Mouse (Mus musculus): ENCODE data around the gene Ssh2.

Ssh2 gene

DNA sequence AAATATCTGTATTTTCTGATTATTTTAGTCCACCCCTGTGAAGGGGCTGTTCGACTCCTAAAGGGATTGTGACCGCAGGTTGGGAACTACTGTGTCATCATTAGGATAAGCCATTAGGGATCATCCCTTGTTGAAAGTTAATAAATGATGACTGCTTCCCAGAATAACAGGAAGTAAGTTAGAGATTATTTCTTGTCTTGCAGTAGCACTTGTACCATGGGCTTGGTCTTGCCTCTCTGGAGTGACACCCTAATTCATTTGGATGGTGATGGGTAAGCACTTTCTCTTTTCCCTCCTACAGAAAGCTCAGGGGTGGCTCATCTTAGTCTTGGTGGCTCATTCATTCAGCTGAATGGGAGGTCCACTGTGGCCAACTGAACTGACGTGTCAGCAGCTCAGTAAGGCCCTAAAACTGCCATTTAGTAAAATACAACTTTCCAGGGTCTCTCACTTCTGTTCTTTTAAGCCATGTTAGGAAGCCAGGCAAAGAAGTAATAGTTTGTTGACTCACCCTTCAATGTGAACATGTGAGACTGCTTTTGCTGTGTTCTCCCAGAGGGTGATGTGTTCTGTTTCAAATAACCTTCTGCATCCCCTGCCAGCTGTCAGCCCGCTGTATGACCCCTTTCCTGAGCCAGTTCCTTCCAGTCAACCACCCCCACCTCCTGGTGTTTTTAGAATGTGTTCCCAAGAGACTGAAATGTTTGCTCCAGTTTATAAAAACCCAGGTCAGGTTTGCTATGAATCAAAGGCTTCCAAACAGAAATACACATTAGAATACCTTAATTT, 200.3 kb downstream of the Ssh2 start:
- DNase-seq: no peak

DNA sequence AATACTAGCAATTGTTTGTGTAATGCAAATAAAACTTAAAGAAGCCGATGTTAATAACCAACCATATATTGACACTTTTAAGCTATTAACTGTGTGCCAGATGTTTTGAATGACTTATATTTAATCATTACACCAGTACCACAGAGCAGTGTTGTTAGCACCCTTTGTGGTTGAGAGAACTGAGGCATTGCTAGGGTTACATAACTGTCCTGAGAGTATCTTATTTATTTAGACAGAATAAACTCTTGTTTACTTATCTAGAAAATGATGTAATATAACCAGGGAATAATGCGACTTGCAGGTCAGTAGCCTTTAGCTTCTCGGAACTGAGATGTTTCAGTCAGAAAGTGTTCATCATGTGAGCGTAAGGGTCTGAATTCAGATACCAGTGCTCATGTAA, 201.9 kb downstream of the Ssh2 start:
- DNase-seq: no peak

DNA sequence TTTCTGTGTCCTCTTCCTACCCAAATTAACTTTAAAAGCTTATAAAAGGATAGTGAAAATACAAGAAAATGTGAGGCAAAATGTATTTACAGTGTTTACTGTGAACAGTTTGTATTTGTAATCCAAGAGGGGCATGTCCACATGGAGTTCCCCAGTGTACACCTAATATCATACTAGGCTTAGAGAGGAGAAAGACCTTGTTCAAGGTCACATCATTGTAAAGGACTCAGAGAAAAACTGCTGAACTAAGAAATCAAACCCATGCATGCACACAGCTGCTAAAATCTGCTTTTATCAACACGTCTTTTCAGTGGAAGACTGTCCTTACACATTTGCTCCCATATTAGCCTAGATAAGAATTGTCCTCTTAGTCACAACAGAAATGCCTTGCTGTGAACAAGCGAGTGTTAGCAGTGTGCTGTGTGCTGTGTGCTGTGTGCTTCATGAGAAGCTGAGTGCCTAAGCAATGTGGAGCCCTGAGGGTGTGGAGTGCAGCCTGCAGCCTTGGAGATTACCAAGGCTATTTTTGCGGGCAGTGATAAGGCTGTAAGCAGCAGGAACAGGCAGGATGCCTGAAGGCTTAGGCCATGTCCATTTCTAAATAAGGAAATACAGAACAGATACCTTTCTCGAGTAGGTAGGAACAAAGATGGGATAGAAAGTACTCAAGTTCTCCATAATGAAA, 207.2 kb downstream of the Ssh2 start:
- no peak for DNase-seq

DNA sequence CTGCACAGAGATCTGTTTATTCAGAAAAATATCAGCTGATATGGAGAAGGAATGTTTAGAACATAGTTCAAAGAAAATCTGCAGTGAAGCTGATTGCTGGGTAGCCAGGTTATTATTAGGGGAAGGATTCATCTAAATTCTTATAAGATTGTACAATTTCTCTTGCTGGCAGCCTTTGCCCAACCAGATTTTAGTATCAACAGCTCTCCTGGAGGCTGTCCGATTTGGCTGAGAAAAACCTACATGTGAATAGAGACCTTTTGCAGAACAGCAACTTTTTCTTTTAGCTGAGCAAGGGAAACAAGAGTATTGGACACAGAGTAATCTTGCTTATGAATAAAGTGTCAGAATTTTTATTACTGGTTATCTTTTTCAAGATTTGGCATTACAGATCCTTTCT, 212.4 kb downstream of the Ssh2 start:
- no peak for DNase-seq

DNA sequence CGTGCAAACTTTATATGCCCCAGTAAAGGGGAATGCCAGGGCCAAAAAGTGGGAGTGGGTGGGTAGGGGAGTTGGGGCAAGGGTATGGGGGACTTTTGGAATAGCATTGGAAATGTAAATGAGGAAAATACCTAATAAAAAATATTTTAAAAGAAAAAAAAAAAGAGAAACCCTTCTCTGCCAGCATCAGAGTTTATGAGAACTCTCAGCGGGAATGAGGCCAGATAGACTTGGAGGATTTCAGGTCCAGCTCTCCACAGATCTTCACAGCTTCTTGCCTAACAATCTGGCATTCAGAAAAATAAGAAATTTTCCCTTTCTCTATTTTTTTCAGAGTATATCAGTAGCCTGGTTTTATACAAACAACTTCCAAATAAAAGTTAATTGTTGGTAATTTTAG, 220.9 kb downstream of the Ssh2 start:
- DNase-seq: no peak

DNA sequence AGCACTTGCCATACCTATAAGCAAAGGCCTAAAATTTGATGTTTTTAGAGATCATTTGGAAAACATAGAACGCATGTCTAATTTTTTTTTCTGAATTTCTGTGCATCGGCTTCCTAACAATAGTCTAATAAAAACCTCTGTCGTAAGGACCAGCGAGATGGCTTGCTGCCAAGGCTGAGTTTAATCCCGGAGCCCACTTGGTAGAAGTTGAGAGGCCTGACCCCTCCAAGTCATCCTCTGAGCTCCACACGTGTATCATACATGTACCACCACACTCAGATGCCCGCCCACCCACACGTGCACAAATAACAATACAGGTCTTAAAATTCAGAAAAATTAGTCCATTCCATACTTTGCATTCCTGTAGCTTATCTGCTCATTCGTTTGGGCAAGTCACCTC, 224.0 kb downstream of the Ssh2 start:
- no peak for DNase-seq

DNA sequence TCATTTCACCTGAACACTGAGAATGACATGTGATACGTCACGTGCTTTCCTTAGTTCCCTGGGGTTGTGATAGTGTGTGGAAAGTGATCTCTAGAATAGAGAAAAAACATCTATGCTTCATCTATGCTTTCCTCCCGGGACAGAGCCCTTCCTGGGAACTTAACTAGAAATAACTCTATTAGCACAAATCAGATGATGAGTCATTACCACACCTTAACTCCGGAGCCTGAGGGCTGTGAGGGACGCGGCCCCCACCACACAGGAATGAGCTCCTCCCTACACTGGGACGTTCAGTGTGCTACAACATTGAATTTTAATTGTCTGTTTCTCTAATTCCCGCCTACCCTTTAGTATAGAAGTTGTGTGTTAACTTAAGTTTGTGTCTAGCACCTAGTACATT, 224.9 kb downstream of the Ssh2 start:
- DNase-seq: no peak

DNA sequence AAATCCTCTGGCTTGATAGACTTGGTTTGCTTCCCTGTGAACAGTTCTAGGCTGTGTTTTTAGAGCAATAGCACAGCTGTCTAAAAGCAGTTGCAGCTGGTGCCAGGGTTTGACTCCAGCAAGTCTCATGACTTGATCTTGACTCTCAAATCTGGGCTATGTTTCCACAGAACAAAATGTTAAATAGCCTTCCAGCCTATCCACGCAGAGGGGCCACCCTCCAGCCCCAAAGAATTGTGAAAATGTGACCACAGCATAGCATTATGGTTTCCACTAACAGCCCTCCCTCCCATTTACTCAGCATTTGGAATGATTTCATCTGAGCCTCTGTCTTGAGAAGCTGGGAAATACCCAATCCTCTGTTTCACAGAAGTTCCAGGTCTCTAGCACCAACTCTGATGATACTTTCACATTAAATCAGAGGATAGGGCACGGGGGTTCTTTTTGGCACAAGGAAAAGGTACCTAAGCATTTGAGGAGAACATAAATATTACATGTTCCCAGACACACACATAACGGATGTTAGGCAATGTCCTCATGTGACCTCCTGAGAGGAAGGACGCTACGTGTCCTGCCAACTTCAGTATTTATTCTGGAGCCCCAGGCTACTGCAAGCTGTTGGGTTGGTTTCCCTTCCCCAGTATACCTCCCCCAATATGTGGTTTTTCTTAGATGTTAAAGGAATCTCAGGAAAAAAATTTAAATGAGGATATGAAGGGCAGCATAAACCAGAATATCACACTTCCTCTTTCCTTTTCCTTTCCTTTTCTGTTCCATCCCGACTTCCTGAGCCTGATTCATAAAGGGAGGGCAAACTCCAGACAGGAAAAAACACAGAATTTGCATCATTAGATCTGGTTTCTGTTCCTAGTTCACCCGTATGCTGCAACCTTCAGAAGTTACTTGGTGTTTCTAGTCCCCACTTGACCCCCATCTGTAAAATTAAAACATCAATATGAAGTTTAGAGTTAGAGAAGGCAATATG, 226.4 kb downstream of the Ssh2 start:
- no peak for DNase-seq

DNA sequence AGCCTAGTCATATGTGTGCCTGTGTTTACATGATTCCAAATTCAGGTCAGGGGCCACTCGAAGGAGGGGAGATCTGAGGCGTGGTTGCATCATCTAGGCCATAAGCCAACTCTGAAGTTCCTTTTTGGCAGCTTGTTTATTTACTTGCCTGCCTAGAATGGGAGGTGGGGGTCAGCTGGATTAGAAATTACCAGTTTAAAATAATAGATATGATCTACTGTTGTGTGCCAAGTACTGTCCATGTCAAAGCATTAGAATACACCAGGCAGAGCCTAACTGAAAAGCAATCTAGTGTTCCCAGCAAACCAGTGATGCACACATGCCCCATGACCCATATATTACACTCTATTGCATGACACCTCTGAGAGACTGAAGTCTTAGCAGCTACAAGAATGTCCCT, 228.9 kb downstream of the Ssh2 start:
- no peak for DNase-seq

DNA sequence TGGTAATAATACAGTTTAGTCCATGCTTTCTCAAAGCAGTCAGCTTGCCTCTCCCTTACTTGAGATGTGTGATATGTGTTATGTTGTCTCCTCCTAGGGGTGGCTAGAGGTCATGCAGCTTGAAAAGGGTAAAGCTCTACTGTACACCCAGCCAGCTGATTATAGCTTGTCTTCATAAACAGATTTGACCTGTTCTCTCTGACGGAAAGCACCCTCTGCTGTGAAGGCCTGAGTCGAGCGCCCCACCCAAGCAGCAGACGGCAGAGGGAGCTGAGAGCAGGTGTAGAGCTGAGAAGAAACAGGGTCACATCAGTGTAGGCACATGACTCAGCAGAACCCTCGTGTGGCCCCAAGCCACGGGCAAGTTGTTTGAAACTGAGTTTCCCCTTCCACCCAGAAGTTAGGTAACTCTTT, 230.5 kb downstream of the Ssh2 start:
- DNase-seq: peak; percentile 83

DNA sequence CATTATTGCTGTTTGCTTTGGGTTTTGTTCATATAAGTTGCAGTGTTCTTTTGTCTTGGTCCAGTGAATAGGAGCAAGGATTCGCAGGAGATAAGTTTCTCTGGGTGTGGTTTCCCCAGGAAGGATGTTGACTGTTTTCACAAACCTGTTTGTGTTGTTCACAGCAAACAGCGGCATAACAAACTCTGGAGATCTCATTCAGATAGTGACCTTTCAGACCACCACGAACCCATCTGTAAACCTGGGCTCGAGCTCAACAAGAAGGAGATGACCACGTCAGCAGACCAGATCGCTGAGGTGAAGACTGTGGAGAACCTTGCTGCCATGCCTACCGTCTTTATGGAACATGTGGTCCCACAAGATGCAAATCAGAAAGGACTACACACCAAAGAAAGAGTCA, 233.1 kb downstream of the Ssh2 start:
- no peak for DNase-seq

DNA sequence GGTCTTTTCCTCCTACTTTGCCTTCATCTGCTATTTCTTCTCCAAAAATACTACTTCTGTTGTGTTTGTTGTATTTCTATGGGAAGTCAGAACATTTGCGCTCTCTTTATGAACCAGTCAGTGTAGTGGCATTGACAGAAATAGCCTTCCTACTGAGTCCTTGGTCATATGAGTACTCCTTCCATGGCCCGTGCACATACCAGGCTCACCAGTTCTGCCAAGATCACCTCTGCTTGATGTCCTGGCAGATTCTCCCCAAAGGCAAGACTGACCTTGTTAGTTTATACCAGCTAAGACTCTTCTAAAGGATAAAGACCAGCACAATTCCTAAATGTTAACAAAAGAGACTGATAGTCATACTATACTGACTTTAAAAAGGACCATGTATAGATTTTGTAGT, 235.6 kb downstream of the Ssh2 start:
- DNase-seq: no peak

DNA sequence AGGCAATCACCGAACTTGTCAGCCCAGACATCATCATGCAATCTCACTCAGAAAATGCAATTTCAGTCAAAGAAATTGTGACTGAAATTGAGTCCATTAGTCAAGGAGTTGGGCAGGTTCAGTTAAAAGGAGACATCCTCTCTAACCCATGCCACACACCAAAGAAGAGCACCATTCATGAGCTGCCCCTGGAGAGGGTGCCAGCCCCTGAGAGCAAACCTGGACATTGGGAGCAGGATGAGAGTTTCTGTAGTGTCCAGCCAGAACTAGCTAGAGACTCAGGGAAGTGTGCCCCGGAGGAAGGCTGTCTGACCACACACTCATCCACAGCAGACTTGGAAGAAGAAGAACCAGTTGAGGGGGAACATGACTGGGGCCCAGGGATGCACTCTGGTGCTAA, 237.3 kb downstream of the Ssh2 start:
- no peak for DNase-seq

DNA sequence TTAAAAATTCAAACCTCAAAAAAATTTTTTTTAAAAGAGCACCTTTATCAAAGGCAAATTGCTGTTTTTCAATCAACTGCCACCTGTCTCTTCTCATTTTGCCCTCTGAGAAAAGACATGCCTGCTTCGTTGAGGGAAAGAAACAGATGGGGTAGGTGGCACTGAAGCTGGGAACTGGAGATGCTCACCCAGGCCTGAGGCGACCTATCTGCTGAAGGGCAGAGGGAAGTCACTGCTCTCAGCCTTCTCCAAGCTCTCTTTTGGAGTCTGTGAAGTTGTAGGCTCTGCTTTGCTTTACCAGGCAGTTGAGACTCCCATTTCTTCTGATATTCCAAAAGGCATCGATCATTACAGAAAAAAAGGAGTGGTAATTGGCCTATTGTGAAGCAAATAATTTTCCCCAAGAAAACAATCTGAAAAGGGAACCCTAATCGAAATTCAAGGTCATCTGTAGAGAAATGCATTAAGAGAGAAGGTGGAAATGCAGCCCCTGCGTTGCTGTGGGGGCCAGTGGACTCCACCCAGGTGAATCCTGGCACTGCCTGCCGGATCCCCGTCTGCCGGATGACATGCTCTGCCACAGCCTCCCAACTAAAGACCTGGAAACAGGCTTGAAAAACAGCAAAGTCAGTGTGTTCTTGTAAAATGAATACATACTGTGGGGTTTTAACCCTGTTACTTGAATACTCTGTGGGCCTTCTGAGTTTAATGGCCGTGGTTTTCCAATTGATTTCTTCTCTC, 239.9 kb downstream of the Ssh2 start:
- DNase-seq: no peak

DNA sequence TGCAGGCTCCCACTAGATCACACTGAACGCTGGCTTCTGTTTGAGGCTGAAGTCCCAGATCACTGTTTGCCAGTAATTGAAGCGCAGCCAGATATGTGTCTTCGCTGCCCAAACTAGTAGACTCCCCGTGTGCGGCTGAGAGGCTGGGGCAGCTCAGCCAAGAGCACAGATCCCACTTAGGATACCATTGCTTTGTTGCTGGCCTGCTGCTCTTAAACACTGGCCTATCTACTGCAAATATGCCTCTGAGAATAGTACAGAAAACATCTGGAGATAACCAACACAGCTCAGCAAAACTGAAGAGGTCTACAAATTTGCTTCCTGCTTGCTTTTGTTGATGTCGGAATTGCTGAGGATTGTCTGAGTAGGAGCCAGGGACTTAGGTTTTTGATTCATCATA, 240.8 kb downstream of the Ssh2 start:
- DNase-seq: no peak

DNA sequence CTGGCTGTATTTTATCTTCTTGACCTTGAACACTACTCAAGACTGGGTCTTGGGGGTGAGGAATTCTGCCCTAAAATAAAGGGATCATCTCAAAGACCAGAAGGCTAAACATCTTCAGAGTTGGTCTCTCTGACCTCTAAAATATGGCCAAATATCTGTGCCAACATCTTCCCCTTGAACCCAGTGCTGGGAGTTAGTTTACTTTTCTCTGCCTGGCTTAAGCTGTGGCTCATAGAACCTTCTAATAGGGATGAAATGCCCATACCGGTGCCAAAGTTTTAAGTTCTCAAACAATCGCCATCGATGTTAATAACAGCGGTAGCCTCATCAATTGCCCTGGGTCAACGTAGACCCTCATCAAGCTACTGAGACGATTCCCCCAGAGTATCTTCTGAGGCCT, 245.8 kb downstream of the Ssh2 start:
- DNase-seq: no peak

DNA sequence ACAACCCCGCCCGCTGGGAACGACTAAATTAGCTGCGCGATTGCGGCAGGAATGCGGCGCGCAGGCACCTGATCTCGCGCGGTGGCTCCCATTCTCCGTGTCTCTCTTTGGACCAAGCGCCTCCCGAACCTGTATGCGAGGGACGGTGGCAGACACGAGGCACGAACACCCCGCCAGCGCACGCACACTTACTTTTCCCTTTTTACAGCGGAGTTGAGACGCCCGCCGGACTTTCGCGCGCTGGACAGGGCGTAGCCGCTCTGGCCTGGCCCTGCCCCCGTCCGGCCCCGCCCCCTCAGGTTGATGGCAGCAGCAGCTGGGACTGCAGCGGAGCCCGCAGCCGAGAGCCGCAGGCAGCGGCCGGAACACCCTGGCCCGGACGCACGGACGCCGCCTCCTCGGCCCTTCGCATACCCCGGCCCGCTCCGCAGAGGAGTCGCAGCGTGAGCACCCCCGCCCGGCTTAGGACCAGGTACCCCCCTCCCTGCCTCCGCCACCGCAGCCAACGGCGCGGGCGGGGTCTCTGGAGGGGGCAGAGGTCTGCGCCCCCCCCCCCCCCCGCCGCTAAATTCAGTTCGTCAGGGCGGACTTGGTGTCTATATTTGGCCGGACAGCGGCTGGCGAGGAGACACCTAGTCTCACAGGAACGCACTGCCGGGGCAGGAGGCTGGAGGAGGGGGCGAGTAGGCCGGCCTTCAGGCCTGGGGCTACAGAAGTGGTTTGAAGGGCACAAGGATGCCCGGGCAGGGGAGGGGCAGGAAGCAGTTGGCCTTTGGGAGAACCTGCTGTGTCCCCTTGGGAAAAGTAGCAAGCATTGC, 246.4 kb downstream of the Ssh2 start, which contains the start of gene Coro6:
Gene Coro6, plus strand, starts transcription at position 129 of the 818 bp plus-strand sequence.
- peak; percentile 39 for DNase-seq

DNA sequence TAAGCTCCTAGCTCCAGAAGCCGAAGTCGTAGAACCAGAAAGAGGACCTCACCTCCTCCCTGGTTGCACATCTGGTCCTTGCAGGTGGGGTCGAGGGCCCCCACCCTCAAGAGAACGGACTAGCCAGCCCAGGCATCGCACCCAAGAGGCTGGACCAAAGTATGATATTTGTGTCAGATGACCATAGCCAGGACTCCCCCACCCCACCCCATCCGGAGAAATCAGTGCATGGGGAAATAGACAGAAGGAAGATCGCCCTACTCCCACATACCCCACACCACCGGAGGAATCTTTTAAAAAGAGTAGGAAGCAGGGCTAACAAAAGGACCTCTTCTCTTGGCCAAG, 247.0 kb downstream of the Ssh2 start:
- no peak for DNase-seq

DNA sequence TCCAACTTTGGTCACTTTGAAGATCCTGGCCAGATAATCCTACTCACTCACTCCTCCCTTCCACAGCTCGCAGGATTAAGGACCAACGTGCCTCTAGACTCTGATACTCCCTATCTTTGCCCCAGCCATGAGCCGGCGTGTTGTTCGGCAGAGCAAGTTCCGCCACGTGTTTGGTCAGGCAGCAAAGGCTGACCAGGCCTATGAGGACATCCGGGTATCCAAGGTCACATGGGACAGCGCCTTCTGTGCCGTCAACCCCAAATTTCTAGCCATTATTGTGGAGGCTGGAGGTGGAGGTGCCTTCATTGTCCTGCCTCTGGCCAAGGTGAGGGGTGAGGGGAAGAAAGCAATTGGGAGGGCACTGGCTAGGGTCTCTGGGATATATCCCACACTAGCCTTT, 247.7 kb downstream of the Ssh2 start:
- no peak for DNase-seq

DNA sequence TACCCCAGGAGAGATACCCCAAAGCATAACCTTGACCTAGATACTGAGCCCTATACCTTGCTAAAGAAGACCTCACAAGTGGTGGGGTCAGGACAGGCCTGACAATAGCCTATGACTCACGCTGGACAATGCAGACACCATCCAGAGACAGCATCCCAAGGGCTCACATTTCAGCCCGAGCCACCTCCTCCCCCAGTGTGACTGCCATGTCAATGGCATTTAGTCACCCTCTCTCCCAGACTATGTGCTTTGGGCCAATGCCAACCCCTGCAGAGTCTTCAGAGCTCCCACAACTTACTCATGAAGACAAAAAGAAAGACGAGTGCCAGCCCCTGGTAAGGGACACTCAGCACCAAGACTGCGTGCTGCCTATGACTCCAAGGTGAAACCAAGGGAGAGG, 248.6 kb downstream of the Ssh2 start:
- no peak for DNase-seq

DNA sequence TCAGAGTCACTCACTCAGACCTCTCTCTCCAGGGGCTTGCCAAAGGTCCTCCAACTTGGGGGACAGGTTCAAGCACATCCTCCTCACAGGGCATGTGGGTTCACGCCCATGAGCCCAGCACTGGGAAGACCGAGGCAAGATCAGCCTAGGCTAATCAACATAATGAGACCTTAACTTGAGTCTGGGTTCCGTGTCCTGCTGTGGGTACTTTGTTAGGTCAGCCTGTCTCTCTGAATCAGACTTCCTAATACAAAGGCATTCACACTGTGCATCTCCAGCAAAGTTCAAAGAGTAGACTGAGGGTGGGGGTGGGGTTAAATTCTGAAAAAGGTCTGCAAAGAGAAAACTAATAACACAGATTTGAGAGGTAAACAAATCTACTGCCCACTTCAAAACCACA, 249.0 kb downstream of the Ssh2 start:
- no peak for DNase-seq

DNA sequence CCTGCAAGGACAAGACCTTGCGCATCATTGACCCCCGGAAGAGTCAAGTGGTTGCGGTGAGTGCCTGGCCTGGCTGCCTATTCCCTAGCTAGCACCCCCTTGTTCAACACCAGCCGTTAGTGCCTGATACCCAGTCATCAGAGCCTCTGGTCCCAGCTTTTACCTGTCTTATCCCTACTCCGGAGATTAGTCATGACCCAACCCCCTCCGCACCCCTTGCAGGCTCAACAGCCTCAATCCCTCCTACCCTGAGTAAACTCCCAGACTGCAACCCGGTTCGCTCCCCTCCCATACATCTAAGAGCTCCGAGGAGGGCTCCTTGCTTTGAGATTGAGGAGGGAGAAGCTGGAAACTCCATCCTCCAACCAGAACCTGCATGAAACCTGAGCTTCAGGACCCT, 250.5 kb downstream of the Ssh2 start:
- no peak for DNase-seq

All from thymus, postnatal 4 days (tissue).